Mouse (Mus musculus): Measurements from ENCODE around the gene Raver2. TPM values are rescaled to one million over a fixed set of nuclear protein-coding genes. Genes with fewer than 3 reads are reported as not detected.

The Raver2 gene
- polyA plus RNA-seq, 1 experiment from 2014 or later = 3.9 TPM

GRCm38 (mm10) chr4:101177796-101178195 is 109.0 kb downstream of the Raver2 start:
- DNase-seq (ENCODE audit: low spot score) (no peak), ATAC-seq (ENCODE audit: low FRiP score, low TSS enrichment) (no peak)
- H3K4me3 ChIP-seq (ENCODE audit: low read depth, low read length) = no peak overlapping the region
- 69% methylated on average over 3 of the region's 3 CpGs for WGBS
- TF ChIP-seq CTCF (IDR thresholded peaks at IDR 0.05; ENCODE audit: low read depth) (no peak), EP300 (optimal IDR thresholded peaks at IDR 0.05) (no peak)
- H3K36me3 ChIP-seq (ENCODE audit: control insufficient read depth, insufficient read depth, low read length) = peaks cover 24% of the 10 kb centered on the region
- no peaks in the 10 kb centered on the region for H3K27me3 ChIP-seq (ENCODE audit: control insufficient read depth, insufficient read depth, low read length)
- H3K4me1 ChIP-seq (replicated peaks; ENCODE audit: control insufficient read depth, insufficient read depth) = no peaks in the 10 kb centered on the region
- no peak overlapping the region for H3K4me2 ChIP-seq (replicated peaks; ENCODE audit: low read depth)
- no peak overlapping the region for H3K27ac ChIP-seq (replicated peaks)
- H3K9ac ChIP-seq (ENCODE audit: low read length) = no peak overlapping the region
- no peaks in the 10 kb centered on the region for H3K9me3 ChIP-seq (ENCODE audit: control insufficient read depth, low read length)

- Histone ChIP-seq H3K9me3 (ENCODE audit: control insufficient read depth, low read length) (no peaks in the 10 kb centered on the region), H3K4me1 (replicated peaks; ENCODE audit: control insufficient read depth, insufficient read depth) (no peaks in the 10 kb centered on the region), H3K27ac (replicated peaks) (no peak overlapping the region), H3K4me2 (replicated peaks; ENCODE audit: low read depth) (no peak overlapping the region), H3K27me3 (ENCODE audit: control insufficient read depth, insufficient read depth, low read length) (no peaks in the 10 kb centered on the region), H3K36me3 (ENCODE audit: control insufficient read depth, insufficient read depth, low read length) (peaks cover 22% of the 10 kb centered on the region), H3K4me3 (ENCODE audit: low read depth, low read length) (no peak overlapping the region), H3K9ac (ENCODE audit: low read length) (no peak overlapping the region)
- ATAC-seq (ENCODE audit: low FRiP score, low TSS enrichment) (no peak), DNase-seq (ENCODE audit: low spot score) (no peak)
- TF ChIP-seq CTCF (IDR thresholded peaks at IDR 0.05; ENCODE audit: low read depth) (no peak), EP300 (optimal IDR thresholded peaks at IDR 0.05) (no peak)
- 79% methylated on average over 5 of the region's 5 CpGs for WGBS
Observed at GRCm38 (mm10) chr4:101179076-101179475, 110.3 kb downstream of the Raver2 start.

GRCm38 (mm10) chr4:101179836-101180235 is 111.1 kb downstream of the Raver2 start:
- Histone ChIP-seq H3K36me3 (ENCODE audit: control insufficient read depth, insufficient read depth, low read length) (peaks cover 21% of the 10 kb centered on the region), H3K27me3 (ENCODE audit: control insufficient read depth, insufficient read depth, low read length) (no peaks in the 10 kb centered on the region), H3K4me1 (replicated peaks; ENCODE audit: control insufficient read depth, insufficient read depth) (no peaks in the 10 kb centered on the region), H3K9me3 (ENCODE audit: control insufficient read depth, low read length) (no peaks in the 10 kb centered on the region), H3K4me3 (ENCODE audit: low read depth, low read length) (no peak overlapping the region), H3K4me2 (replicated peaks; ENCODE audit: low read depth) (no peak overlapping the region), H3K9ac (ENCODE audit: low read length) (no peak overlapping the region), H3K27ac (replicated peaks) (no peak overlapping the region)
- no peak for TF ChIP-seq CTCF (IDR thresholded peaks at IDR 0.05; ENCODE audit: low read depth)
- TF ChIP-seq EP300 (optimal IDR thresholded peaks at IDR 0.05) = no peak
- DNase-seq (ENCODE audit: low spot score) (no peak), ATAC-seq (ENCODE audit: low FRiP score, low TSS enrichment) (no peak)
- WGBS = 69% methylated on average over 6 of the region's 6 CpGs

DNA sequence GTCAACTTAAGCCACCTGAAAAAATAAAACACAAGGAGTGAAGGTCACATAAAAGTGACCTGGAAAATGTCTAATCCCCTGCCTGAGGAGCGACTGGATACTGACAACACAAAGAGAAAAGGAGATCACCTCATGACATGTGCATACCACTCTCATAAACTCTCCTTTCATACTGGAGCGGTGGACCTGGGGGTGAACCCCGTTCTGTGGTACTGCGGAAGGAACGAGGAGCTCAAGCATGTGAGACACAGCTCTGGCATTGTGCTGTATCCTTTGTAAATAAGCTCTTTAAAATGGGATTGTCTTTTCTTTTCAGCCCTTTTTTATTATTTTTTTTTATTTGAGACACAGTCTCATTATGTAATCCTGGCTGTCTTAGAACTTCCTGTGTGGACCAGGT is 111.9 kb downstream of the Raver2 start:
- Histone ChIP-seq H3K36me3 (ENCODE audit: control insufficient read depth, insufficient read depth, low read length) (peaks cover 18% of the 10 kb centered on the region), H3K9ac (ENCODE audit: low read length) (no peak overlapping the region), H3K27ac (replicated peaks) (no peak overlapping the region), H3K4me2 (replicated peaks; ENCODE audit: low read depth) (no peak overlapping the region), H3K27me3 (ENCODE audit: control insufficient read depth, insufficient read depth, low read length) (no peaks in the 10 kb centered on the region), H3K9me3 (ENCODE audit: control insufficient read depth, low read length) (no peaks in the 10 kb centered on the region), H3K4me1 (replicated peaks; ENCODE audit: control insufficient read depth, insufficient read depth) (no peaks in the 10 kb centered on the region), H3K4me3 (ENCODE audit: low read depth, low read length) (no peak overlapping the region)
- WGBS = 68% methylated on average over 5 of the region's 5 CpGs
- DNase-seq (ENCODE audit: low spot score) = no peak
- no peak for ATAC-seq (ENCODE audit: low FRiP score, low TSS enrichment)
- TF ChIP-seq CTCF (IDR thresholded peaks at IDR 0.05; ENCODE audit: low read depth) = no peak
- TF ChIP-seq EP300 (optimal IDR thresholded peaks at IDR 0.05) = no peak

DNA sequence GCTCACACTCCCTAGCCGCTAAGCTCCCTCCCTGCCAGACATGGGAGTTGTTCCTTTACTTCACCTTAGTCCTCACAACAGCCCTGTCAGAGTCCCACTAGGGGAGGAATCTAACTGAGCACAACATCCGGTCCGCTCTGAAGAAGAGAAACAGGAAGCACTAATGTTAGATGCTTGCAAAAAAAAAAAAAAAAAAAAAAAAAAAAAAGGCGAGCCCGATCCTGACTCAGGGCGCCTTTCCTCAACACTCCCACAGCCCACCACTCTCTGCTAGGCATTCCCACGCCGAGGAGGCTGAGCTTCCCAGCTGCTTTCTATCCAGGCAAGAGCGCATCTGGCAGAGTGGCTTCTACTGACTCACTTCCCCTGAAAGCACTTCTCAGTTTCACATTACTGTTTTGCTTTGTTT is 113.8 kb downstream of the Raver2 start:
- TF ChIP-seq CTCF (IDR thresholded peaks at IDR 0.05; ENCODE audit: low read depth) (no peak), EP300 (optimal IDR thresholded peaks at IDR 0.05) (no peak)
- Histone ChIP-seq H3K36me3 (ENCODE audit: control insufficient read depth, insufficient read depth, low read length) (peaks cover 16% of the 10 kb centered on the region), H3K9me3 (ENCODE audit: control insufficient read depth, low read length) (no peaks in the 10 kb centered on the region), H3K27ac (replicated peaks) (no peak overlapping the region), H3K4me1 (replicated peaks; ENCODE audit: control insufficient read depth, insufficient read depth) (no peaks in the 10 kb centered on the region), H3K4me2 (replicated peaks; ENCODE audit: low read depth) (no peak overlapping the region), H3K27me3 (ENCODE audit: control insufficient read depth, insufficient read depth, low read length) (no peaks in the 10 kb centered on the region), H3K9ac (ENCODE audit: low read length) (no peak overlapping the region), H3K4me3 (ENCODE audit: low read depth, low read length) (no peak overlapping the region)
- DNase-seq (ENCODE audit: low spot score) (no peak), ATAC-seq (ENCODE audit: low FRiP score, low TSS enrichment) (peak; percentile 49; the same call in 1 of the 2 replicates)
- WGBS = 50% methylated on average over 9 of the region's 9 CpGs

GRCm38 (mm10) chr4:101185216-101185615 is 116.4 kb downstream of the Raver2 start:
- Histone ChIP-seq H3K4me3 (ENCODE audit: low read depth, low read length) (no peak overlapping the region), H3K36me3 (ENCODE audit: control insufficient read depth, insufficient read depth, low read length) (peaks cover 12% of the 10 kb centered on the region), H3K27me3 (ENCODE audit: control insufficient read depth, insufficient read depth, low read length) (no peaks in the 10 kb centered on the region), H3K9me3 (ENCODE audit: control insufficient read depth, low read length) (no peaks in the 10 kb centered on the region), H3K4me1 (replicated peaks; ENCODE audit: control insufficient read depth, insufficient read depth) (no peaks in the 10 kb centered on the region), H3K27ac (replicated peaks) (no peak overlapping the region), H3K9ac (ENCODE audit: low read length) (no peak overlapping the region), H3K4me2 (replicated peaks; ENCODE audit: low read depth) (no peak overlapping the region)
- TF ChIP-seq CTCF (IDR thresholded peaks at IDR 0.05; ENCODE audit: low read depth) = no peak
- TF ChIP-seq EP300 (optimal IDR thresholded peaks at IDR 0.05) = no peak
- 41% methylated on average over 3 of the region's 3 CpGs for WGBS
- no peak for ATAC-seq (ENCODE audit: low FRiP score, low TSS enrichment)
- no peak for DNase-seq (ENCODE audit: low spot score)

Measured in stomach, postnatal 0 days (tissue).